Mouse (Mus musculus) embryo, embryonic 10.5 days (tissue): ENCODE measurements around the gene Gatad2b.
A peak's percentile ranks its signal among the peaks of the same experiment; 100 is the strongest.
"Not testable (repeated sequence)": the region's sequence is repeated elsewhere in the genome, so short reads cannot be mapped to it uniquely, and the experiment has no call there.

Experiments
- DNase-seq: peaks from one replicate; pipeline ENCODE4 v3.0.0-alpha.2; 2015; ENCODE audit warnings: low spot score

Gene Gatad2b

GRCm38 (mm10) chr3:90265932-90266741 lies 26.8 kb upstream of the Gatad2b start:
- DNase-seq, result no peak

- DNase-seq, result no peak
Observed at GRCm38 (mm10) chr3:90266901-90267775, 25.8 kb upstream of the Gatad2b start.

GRCm38 (mm10) chr3:90268190-90268589 lies 24.8 kb upstream of the Gatad2b start:
- DNase-seq, result no peak

GRCm38 (mm10) chr3:90268971-90269370 lies 24.0 kb upstream of the Gatad2b start:
- DNase-seq, result no peak

GRCm38 (mm10) chr3:90270784-90271183 lies 22.2 kb upstream of the Gatad2b start:
- no peak for DNase-seq

GRCm38 (mm10) chr3:90272170-90272569 lies 20.8 kb upstream of the Gatad2b start:
- no peak for DNase-seq

- DNase-seq, result no peak
Observed at GRCm38 (mm10) chr3:90273855-90274254, 19.1 kb upstream of the Gatad2b start.

- no peak for DNase-seq
Observed at GRCm38 (mm10) chr3:90275286-90275685, 17.7 kb upstream of the Gatad2b start.

- DNase-seq, result no peak
Observed at GRCm38 (mm10) chr3:90276858-90277257, 16.1 kb upstream of the Gatad2b start.

GRCm38 (mm10) chr3:90277793-90278192 lies 15.2 kb upstream of the Gatad2b start:
- no peak for DNase-seq

- DNase-seq, result no peak
Observed at GRCm38 (mm10) chr3:90278211-90278610, 14.8 kb upstream of the Gatad2b start.

GRCm38 (mm10) chr3:90279216-90279615 lies 13.8 kb upstream of the Gatad2b start:
- no peak for DNase-seq

- no peak for DNase-seq
Observed at GRCm38 (mm10) chr3:90279743-90280142, 13.2 kb upstream of the Gatad2b start.

GRCm38 (mm10) chr3:90280708-90281107 lies 12.3 kb upstream of the Gatad2b start:
- DNase-seq, result no peak

GRCm38 (mm10) chr3:90284150-90284549 lies 8.8 kb upstream of the Gatad2b start:
- no peak for DNase-seq

- not testable (repeated sequence) for DNase-seq
Observed at GRCm38 (mm10) chr3:90289403-90289802, 3.6 kb upstream of the Gatad2b start.

GRCm38 (mm10) chr3:90290602-90291001 lies 2.4 kb upstream of the Gatad2b start:
- DNase-seq, result no peak

- no peak for DNase-seq
Observed at GRCm38 (mm10) chr3:90291982-90292344, 1.0 kb upstream of the Gatad2b start.

GRCm38 (mm10) chr3:90293352-90294063 lies 530 bp downstream of the Gatad2b start:
- DNase-seq, result peak; percentile 89

- DNase-seq, result peak; percentile 56
Observed at GRCm38 (mm10) chr3:90294064-90294440, 1.1 kb downstream of the Gatad2b start.

GRCm38 (mm10) chr3:90294651-90295050 lies 1.7 kb downstream of the Gatad2b start:
- no peak for DNase-seq

- no peak for DNase-seq
Observed at GRCm38 (mm10) chr3:90305801-90306200, 12.8 kb downstream of the Gatad2b start.
